Mouse (Mus musculus) left cerebral cortex, postnatal 4 days (tissue): ENCODE results near the gene Asrgl1. TPM values are rescaled to one million over a fixed set of nuclear protein-coding genes. Genes with fewer than 3 reads are reported as not detected.

Experiments used
- DNase-seq: peaks from one replicate; pipeline ENCODE4 v3.0.0-alpha.2; 2022
- intact Hi-C: fragments of 180-260 bp; cut with DNase I; formaldehyde crosslinking; loops from one replicate; pipeline ENCODE4 v1.15.1; 2025
- total RNA-seq, 2 experiments: library from RNA; stranded (reverse); gene quantifications; 2 replicates each; pipeline ENCODE4 v1.2.3; 2021

Asrgl1 gene
- total RNA-seq, 2 experiments from 2014 or later, result 50.1 to 53.3 TPM

DNA sequence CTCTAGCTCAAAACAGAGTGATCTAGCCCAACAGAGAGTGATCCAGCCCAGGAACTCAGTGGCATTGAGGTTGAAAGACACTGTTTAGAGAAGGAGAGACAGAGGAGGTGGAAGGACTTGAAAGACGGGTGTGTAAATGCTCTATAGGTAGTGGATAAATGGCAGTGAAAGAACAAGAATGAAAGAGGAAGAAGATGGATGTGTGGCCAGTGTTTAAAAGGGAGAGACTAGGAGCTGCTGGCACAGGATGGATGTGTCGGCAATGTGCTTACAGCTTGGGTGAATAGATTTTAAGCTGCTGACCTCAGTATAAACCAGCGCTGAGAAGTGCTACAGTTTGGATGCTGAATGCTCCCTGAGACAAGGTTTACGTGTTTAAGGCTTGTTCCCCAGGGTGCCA, 61.0 kb downstream of the Asrgl1 start:
- intact Hi-C loops, result no loop called here
- no peak for DNase-seq

DNA sequence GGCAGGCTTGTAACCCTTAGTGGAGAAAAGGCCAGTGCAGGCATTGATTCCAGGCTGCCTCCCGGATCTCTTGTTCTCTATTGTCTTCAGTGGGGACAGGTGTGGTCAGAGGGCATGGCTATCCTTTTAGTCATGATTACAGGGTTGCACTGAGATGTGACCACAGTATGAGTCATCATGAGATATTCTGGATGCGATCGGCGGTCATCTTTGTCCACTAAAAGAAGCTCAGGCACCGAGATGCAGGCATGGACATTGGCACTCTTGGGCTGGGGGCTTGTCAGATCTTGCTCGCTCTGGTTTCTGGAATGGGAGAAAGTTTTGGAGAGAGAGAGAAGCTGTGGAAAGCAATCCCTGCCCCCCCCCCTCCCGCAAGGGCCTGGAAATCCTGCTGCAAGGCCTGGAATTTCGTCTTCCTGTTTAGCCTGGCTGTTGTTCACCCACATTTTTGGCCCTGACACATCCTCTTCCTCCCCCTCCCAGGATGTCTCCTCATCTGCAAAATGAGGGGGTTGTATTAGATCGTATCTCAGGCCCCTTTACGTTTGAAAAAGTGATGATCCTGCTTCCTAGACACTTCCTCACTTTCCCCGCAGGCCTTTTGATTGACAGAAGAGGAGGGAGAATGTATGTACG, 61.5 kb downstream of the Asrgl1 start:
- DNase-seq, result no peak
- intact Hi-C loops, result no loop called here

DNA sequence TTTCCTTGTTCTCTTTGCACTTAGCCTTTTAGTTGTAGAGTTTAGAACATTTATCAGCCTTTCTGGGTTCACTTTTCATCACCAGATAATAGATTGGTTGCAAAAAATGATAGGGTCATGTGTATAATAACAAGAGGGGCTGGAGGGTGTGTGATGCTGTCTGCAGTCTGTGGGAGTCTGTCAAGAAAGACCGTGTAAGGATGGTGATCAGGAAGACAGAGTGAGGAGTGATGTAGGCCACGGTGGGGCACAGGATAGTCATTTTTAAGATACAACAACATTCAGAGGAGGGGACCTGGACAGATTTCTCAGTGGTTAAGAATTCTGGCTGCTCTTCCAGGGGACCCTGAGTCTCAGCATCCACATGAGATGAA, 63.3 kb downstream of the Asrgl1 start:
- DNase-seq, result no peak
- intact Hi-C loops, result no loop called here

DNA sequence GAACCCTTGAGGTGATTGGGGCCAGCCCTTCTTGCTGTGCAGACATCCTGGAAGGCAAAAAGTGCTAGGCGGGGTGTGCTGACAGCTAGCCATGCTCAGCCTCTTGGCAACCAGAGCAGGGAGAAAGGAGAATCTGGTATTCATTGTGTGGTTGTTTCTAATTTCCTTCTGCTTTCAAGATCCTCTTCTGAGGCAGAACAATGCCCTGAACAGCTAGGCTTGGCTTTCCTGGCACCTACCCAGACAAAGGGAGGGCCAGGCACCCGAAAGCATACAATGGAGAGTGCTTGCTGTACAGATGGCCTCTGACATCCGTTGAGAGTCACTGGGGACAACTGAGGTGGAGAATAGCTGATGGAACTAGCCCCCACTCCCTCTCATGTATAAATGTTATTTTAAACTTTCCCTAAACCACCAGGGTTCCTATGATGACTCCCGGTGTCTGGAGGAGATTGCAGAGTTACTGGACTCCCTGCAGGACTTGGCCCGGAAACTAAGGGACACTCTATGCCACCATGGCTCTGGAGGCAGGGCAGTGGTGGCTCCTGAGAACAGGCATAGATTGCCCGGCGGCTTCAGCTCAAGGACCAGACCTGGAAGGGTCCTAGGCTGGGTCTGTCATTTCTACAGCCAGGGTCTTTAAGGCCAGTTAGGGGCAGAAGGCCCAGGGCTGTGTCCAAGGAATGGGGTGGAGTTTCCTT, 63.8 kb downstream of the Asrgl1 start:
- DNase-seq, result peak; percentile 74
- intact Hi-C loops, result no loop called here

DNA sequence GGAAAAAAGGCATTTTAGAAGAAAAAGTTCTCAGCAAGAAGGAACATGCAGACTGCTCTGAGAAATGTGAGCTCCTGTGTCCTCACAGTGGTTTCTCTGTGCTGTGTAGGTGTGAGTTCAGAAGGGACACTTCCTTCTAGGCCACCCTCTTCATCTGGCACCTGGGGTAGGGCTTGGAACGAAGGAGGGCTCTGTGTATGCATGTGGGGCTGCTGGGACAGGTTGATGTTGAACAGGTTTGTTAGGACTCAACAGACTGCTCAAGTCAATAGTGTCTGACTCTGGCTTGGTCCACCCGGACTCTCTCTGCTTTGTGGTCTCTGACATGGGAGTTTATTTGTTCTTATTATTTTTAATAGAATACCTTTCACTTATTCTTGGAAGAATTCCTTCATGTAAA, 65.1 kb downstream of the Asrgl1 start:
- intact Hi-C loops, result no loop called here
- no peak for DNase-seq

DNA sequence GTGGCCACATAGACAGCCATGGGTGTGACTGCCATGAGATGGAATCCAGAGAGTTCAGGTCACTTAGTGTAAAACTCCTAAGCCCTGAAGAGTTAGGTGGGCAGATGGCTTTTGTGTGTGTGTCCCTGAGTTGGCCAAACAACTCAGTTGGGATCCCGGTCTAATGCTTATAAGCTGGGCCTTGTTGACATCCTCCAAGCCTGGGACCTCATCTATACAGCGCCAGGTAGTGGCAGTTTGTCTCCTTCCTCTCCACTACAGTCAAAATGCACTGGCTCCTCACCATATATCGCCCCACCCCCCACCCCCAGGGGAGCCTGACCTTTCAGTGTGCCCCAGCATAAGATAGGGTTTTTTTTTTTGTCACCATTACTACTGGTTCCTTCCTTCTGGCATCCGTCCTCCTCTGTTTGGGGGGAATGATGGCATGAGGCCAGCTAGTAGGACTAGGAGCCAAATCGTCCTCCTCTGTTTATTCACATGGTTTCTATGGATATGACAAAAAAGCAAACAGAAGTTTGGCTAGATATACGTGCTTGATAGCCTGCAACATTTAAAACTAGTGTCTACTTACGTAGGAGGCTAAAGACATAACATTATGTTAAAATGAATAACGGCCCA, 65.6 kb downstream of the Asrgl1 start:
- intact Hi-C loops, result no loop called here
- DNase-seq, result peak; percentile 63

DNA sequence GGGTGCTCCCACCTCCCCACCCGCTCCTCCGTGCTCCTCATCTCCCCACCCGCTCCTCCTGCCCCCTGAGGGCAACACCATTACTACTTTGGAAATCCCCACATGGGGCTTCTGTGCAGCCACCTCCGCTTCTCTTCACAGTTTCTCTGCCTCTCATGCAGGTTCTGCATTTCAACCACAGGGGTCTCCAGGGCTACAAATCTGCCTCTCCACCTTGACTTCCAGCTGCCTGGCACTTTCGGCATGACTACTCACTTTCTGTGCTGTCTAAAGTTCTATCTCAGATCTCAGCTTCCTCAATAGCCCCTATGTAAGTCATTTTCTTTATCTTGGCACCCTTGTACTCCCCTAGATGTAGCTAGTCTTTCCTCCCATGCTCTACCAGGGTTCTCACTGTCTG, 68.1 kb downstream of the Asrgl1 start:
- intact Hi-C loops, result no loop called here

DNA sequence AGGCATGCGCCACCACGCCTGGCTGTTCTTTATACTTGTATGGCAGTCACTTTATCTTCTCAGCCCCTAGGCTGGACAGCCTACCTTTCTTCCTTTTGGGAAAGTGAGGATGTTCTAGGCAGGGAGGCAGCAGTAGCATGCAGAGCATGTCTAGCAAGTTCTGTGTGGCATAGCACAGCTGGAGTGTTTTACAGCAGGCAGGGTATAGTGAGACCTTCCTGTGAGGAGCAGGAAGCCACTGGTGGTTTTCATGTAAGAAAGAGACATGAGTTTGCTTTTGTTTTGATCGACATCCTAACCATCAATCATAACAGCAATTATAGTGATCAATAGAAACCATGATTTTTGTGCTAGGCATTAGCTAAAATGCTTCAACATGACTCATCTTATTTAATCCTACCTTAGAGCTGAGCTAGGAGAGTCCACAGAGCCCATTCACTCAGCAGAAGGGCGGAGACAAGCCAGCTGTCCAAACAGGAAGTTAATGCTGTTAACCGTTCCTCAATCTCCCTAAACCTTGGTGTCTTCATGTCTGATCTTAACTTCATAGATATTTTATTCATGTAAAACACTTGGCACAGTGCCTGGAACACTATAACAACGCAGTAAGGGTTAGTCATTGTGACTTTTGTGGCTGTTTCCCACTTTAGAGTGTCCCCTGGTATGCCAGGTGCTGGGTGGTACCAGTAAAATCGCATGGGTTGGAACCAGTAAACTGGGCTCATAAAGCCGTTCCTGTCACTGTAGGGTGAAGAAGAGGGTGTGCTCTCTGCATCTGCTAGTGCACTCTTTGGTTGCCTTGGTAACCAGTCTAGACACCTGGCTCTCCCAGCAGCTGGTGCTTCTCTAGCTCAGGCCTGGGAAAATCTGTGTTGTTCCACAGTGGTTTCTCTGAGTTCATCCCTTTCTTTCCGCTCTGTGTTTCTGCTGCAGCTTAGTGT, 69.5 kb downstream of the Asrgl1 start:
- intact Hi-C loops, result no loop called here
- no peak for DNase-seq

More for the DNA sequence above, 68.1 kb downstream of the Asrgl1 start:
- no peak for DNase-seq

DNA sequence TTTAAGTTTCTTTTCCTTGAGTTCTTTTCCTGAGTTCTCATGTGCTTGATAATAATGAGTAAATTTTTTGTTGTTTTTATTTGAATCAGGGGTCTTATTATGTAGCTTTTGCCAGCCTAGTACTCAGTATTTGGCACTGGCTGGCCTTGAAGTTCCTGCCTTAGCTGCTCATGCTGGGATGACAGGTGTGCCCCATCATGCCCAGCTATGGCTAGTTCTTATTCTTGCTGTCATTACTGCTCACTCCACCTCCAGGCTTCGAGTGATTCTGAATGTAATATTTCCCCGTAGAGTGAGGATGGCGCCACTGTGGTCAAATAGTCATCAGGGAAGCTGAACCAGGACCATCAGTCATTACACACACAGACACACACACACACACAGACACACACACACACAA, 71.6 kb downstream of the Asrgl1 start:
- intact Hi-C loops, result no loop called here
- DNase-seq, result no peak

DNA sequence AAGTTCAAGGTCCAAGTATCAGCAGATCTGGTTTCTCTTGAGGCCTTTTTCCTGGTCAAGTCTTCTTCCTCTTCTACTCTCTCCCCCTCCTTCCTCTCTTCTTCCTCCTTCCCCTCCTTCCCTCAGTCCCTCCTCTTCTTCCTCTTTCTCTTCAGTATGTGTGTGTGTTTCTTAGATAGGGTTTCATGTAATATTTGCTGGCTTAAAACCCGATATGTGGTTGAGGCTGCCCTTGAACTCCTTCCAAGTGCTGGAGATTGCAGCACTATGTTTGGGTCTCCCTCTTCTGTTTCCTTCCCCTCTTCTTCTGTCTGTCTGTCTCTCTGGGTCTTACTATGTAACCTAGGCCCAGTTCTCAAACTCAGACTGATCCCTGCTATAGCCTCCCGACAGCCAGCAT, 72.6 kb downstream of the Asrgl1 start:
- DNase-seq, result no peak
- intact Hi-C loops, result no loop called here

DNA sequence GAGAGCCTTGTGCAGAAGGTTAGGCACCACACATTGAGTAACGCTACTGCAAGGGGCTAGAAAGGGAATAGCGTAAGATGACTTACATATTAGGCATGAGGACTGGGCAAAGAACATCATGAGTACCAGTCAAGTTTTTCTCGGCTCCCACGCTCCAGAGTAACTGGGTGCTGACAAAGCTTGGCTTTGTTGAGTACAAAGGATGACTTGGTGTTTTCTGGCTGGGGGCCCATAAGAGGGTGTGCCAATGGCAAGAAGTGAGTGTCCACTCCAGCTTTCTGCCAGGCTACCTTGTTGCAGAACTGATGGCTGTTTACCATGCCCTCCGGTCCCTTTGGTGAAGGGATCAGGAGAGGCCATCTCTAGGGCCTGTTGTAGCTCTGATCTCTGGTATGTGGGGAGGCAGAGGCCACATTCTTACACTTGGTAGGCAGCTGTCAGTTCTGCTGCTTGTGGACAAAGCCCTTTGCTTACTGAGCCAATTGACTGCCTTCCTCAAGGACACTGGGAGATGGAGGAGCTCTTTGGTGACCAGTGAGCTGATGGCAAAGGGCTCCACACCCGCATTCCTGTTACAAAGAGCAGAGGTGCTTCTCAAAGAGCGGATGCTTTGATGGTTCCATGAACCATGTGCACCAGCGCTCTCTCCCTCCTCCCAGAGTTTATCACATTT, 74.1 kb downstream of the Asrgl1 start:
- intact Hi-C loops, result no loop called here
- DNase-seq, result no peak

DNA sequence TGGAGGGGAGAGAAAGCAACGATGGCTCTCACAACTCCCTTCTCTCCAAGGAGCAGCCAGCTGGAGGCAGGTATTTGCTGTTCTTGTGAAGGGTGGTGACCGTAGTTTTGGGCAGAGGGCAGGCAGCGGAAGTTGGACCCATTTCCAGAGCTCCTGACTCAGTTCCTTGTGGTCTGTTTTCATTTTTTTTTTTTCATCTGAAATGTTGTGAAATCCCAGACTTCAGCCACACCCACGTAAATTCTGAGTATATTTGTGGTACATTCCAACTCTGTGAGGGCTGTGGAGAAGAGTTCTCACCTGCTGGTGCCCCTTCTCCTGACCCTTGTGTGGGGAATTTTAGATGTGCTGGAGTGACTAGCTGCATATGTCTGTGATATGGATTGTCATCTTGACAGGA, 75.3 kb downstream of the Asrgl1 start:
- no peak for DNase-seq
- intact Hi-C loops, result no loop called here

Other genes with a start within 250 kb of the Asrgl1 start
- gene 1810009A15Rik, start 246.8 kb downstream of the Asrgl1 start, total RNA-seq, result 10 to 100 TPM; 16.4 to 21.4 TPM
- gene Gm49416, start 246.7 kb downstream of the Asrgl1 start, total RNA-seq, result 1 to 10 TPM; 4.2 to 5.8 TPM
- 10 to 100 TPM; 25.3 to 25.6 TPM for gene Ints5, start 242.6 kb downstream of the Asrgl1 start, total RNA-seq
- 100 to 1,000 TPM; 102 to 110 TPM for gene Ganab, start 237.6 kb downstream of the Asrgl1 start, total RNA-seq
- gene B3gat3, start 215.3 kb downstream of the Asrgl1 start, total RNA-seq, result 100 to 1,000 TPM; 109 to 115 TPM
- gene Rom1, start 206.3 kb downstream of the Asrgl1 start, total RNA-seq, result 1 to 10 TPM; 1.4 to 1.7 TPM
- 10 to 100 TPM in 1 of 2 experiments, 1 to 10 TPM in 1; 9.4 to 11.6 TPM for gene Eml3, start 206.1 kb downstream of the Asrgl1 start, total RNA-seq
- 10 to 100 TPM; 75.4 to 79.6 TPM for gene Mta2, start 193.8 kb downstream of the Asrgl1 start, total RNA-seq
- 10 to 100 TPM; 17.5 to 20.0 TPM for gene Tut1, start 181.8 kb downstream of the Asrgl1 start, total RNA-seq
- 100 to 1,000 TPM; 385 to 398 TPM for gene Eef1g, start 168.6 kb downstream of the Asrgl1 start, total RNA-seq
- gene Ahnak, start 146.4 kb downstream of the Asrgl1 start, total RNA-seq, result 10 to 100 TPM; 14.0 to 18.5 TPM
- under 1 TPM in 1 of 2 experiments, not detected in 1; 0.94 TPM for gene Scgb1a1, start 47.7 kb downstream of the Asrgl1 start, total RNA-seq